Mouse (Mus musculus) forelimb bud, embryonic 11.5 days (tissue): ENCODE data around the gene Dnajc25.

Source experiments
- DNase-seq: peaks from one replicate; pipeline ENCODE4 v3.0.0-alpha.2; 2012; ENCODE audit warnings: low read depth, low spot score

Gene Dnajc25

DNA sequence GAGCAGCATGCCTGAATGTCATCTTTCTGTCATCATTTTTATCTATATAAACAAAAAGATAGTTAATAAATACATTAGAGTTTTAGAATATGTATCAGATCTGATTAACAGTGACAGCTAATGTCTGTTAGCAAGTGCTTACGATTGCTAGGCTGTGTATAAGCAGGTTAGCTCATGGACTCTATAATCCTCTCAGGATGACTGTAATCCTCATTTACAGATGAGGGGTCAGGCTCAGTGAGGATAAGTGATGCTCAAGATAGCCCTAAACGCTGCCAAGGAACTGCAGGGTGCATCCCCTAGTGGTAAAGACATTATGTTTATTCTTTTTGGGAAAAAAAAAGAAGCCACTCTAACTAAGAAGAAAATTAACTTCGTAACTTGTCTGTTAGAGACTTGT is 74.4 kb downstream of the Dnajc25 start:
- no peak for DNase-seq
